Mouse (Mus musculus) gastrocnemius, adult 2 months (tissue): ENCODE data around the gene Amigo1. TPM values are rescaled to one million over a fixed set of nuclear protein-coding genes. Genes with fewer than 3 reads are reported as not detected.
A peak's percentile ranks its signal among the peaks of the same experiment; 100 is the strongest.

Source experiments
- DNase-seq: peaks from one replicate; pipeline ENCODE4 v3.0.0; 2022
- H3K27ac ChIP-seq: fragments of 200-600 bp; 2 replicates; pipeline ENCODE4 v1.8.1; 2022; ENCODE audit warnings: mild to moderate bottlenecking
- H3K4me3 ChIP-seq: fragments of 200-600 bp; 2 replicates; pipeline ENCODE4 v1.8.1; 2022; ENCODE audit warnings: mild to moderate bottlenecking, moderate library complexity
- CTCF ChIP-seq: fragments of 200-600 bp; IDR thresholded peaks from 2 replicates; pipeline ENCODE4 v1.8.1; 2022; ENCODE audit warnings: antibody characterized with exemption, mild to moderate bottlenecking, moderate library complexity
- intact Hi-C: fragments of 180-260 bp; cut with DNase I; formaldehyde crosslinking; loops from one replicate; pipeline ENCODE4 v1.15.1; 2025
- long read RNA-seq, 2 experiments: library from polyadenylated mRNA; stranded (forward); transcript quantifications; one replicate each; pipeline ENCODE4 v2.0.0; 2021
- total RNA-seq, 2 experiments: library from RNA; stranded (reverse); gene quantifications; 2 replicates each; pipeline ENCODE4 v1.2.3; 2021

The Amigo1 gene
- total RNA-seq, result 10 to 100 TPM; 21.6 to 28.3 TPM
- long read RNA-seq, experiment 1, full-length matches to known transcripts, result 23 of 43 reads
- long read RNA-seq, experiment 1, partial matches to known transcripts, result 0 of 43 reads
- long read RNA-seq, experiment 1, other reads (novel, unspliced or antisense), result 20 of 43 reads
- long read RNA-seq, experiment 2, full-length matches to known transcripts, result 23 of 55 reads
- long read RNA-seq, experiment 2, partial matches to known transcripts, result 1 of 55 reads
- long read RNA-seq, experiment 2, other reads (novel, unspliced or antisense), result 31 of 55 reads

GRCm38 (mm10) chr3:108186098-108187047 is at the start of gene Amigo1:
Gene Amigo1 (plus strand): TSS chr3:108186335.
- peak; percentile 80 for DNase-seq
- H3K27ac ChIP-seq, result peak within 1 kb of the TSS; percentile 89
- no peak for TF ChIP-seq CTCF
- peak within 1 kb of the TSS; percentile 77 for H3K4me3 ChIP-seq
- intact Hi-C loops, result no loop called here

DNA sequence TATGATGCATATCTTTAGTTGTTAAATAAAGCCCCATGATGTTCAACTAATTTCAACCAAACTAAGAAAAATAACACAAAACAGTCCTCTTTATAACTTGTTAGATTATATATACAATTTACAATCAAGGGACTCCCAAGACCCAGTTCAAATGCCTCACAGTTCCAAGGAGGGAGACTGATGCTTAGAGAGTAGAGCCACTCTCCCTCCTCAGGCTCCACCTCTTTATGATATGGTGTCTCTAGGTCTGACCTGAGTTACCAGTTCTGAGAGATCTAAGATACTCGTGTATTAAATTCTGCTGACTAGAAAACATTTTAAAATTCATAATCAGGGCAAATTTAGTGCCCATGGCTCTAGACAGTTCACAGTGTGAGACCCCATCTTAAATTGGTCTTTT is 47.0 kb upstream of the Amigo1 start:
- intact Hi-C loops, result no loop called here
- no peak overlapping the region for H3K27ac ChIP-seq
- H3K4me3 ChIP-seq, result no peak overlapping the region
- TF ChIP-seq CTCF, result no peak
- no peak for DNase-seq

DNA sequence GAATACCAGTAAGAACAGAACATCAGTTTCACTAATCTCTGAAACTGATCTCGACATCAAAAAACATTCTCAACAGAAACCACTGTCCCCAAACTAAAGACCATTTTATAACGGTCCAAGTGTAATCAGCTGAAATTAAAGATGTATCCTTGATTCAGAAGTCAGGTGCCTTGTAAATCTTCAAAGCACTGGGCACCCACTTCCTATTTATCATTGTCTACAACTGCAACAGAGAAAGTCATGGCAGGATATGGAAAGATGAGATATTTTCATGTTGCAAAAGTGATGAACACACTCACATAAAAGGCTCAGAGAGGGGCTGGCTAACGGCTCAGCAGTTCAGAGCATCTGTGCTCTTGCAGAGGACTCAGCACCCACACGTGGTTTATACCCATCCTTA is 45.3 kb upstream of the Amigo1 start:
- intact Hi-C loops, result loop anchor here (10.0 kb wide), 1 partner anchor 446 kb away; the partner anchor contains the start of gene Ahcyl1
- no peak for TF ChIP-seq CTCF

DNA sequence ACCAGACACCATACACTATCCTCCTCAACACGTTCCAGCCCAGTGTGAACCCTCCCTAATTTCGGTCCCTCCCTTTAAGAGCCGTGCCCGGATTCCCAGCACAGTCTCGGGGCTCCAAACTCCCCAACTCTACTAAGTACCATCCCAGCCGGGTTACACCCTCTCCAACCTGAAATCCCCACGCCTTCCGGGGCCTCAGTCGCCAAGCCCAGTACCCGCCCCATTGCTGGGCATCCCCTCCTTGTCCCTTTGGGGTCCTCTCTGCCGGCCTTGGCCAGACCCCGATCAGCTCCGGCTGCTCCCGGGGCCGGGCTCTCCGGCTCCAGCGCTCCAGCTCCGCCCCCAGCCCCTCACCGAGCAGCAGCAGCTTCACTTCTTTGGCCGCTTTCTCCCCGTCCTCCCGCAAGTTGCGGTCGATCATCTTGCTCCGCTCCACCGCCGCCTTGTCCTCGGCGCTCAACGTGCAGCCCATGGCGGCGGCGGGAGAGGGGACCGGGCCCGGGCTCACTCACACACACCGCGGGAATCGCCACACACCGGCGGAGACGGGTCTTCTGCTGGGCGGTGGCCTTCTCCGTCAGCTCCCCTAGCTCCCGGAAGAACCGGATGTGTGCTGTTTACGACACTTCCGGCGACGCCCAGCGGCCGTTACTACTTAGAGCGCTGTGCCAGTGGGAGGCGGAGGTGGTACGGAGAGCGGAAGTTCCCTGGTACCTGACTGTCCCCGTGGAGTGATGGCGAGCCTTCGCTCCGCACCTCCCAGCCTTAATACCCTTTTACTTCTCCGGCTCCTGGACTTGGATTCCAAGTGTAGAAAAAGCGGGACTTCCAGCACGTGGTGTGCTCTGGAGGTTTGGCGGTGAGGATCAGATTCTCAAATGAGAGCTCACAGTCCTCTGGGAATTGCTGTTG is 40.3 kb upstream of the Amigo1 start, which contains the start of gene Gnai3:
Gnai3 (minus strand) TSS at position 613 of the 912 bp plus-strand sequence.
- DNase-seq, result peak; percentile 93
- peak within 1 kb of the TSS; percentile 86 for H3K4me3 ChIP-seq
- intact Hi-C loops, result loop anchor here (5.0 to 10.0 kb wide), 4 partner anchors 193 to 451 kb away; partner anchors contain the start of genes Ahcyl1 and Gstm7

More for the DNA sequence above, 45.3 kb upstream of the Amigo1 start:
- Histone ChIP-seq H3K27ac (no peak overlapping the region), H3K4me3 (no peak overlapping the region)
- no peak for DNase-seq

DNA sequence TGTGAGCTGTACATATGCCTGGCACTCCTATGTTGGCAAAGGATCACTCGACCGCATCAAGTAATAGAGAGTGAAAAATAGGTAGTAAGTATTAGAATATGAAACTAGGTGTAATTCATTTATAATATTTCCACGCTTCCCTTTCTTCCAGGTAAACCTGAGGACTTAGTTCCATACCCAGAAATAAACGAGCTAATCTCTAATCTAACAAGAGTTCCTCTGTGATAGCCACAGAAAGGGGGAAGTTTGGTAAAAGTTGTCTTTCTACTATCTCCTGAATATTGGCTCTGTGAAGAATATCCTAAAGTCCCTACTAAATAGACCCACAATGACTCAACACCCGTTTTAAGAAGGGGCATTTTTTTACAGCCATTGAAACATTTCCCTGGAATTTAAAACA is 39.5 kb upstream of the Amigo1 start:
- no peak for TF ChIP-seq CTCF
- intact Hi-C loops, result loop anchor here (1.0 to 10.0 kb wide), 5 partner anchors 76 to 452 kb away; partner anchors contain the start of genes Ahcyl1 and Gstm7
- no peak for DNase-seq
- H3K27ac ChIP-seq, result peak overlapping the region; percentile 96
- peak overlapping the region; percentile 86 for H3K4me3 ChIP-seq

More for the DNA sequence above, 40.3 kb upstream of the Amigo1 start, which contains the start of gene Gnai3:
- H3K27ac ChIP-seq, result peak within 1 kb of the TSS; percentile 96
- peak; percentile 15; the same call in 1 of the 2 replicates for TF ChIP-seq CTCF

- Histone ChIP-seq H3K27ac (peak overlapping the region; percentile 64), H3K4me3 (peak overlapping the region; percentile 51)
- DNase-seq, result peak; percentile 90
- intact Hi-C loops, result loop anchor here (1.0 to 10.0 kb wide), 5 partner anchors 77 to 453 kb away; partner anchors contain the start of genes Ahcyl1 and Gstm7
- TF ChIP-seq CTCF, result peak; percentile 89
These were observed 38.5 kb upstream of the Amigo1 start for GRCm38 (mm10) chr3:108147386-108148235.

- no peak for TF ChIP-seq CTCF
- intact Hi-C loops, result no loop called here
- DNase-seq, result no peak
These were observed 33.8 kb upstream of the Amigo1 start for GRCm38 (mm10) chr3:108152290-108152689.

GRCm38 (mm10) chr3:108154656-108155055 is 31.5 kb upstream of the Amigo1 start, which contains the start of gene Gpr61:
Gene Gpr61 (minus strand): TSS chr3:108154882.
- no peak for DNase-seq
- no peak within 1 kb of the TSS for H3K27ac ChIP-seq
- intact Hi-C loops, result no loop called here
- H3K4me3 ChIP-seq, result no peak within 1 kb of the TSS
- TF ChIP-seq CTCF, result no peak

More at GRCm38 (mm10) chr3:108152290-108152689, 33.8 kb upstream of the Amigo1 start:
- Histone ChIP-seq H3K4me3 (no peak overlapping the region), H3K27ac (no peak overlapping the region)

- peak overlapping the region; percentile 32; the same call in 1 of the 2 replicates for H3K4me3 ChIP-seq
- intact Hi-C loops, result no loop called here
- DNase-seq, result peak; percentile 70
- H3K27ac ChIP-seq, result peak overlapping the region; percentile 87
- TF ChIP-seq CTCF, result no peak
These were observed 27.6 kb upstream of the Amigo1 start for GRCm38 (mm10) chr3:108158383-108159037.

GRCm38 (mm10) chr3:108164091-108164490 is 22.0 kb upstream of the Amigo1 start:
- no peak for DNase-seq
- H3K4me3 ChIP-seq, result no peak overlapping the region
- H3K27ac ChIP-seq, result no peak overlapping the region
- TF ChIP-seq CTCF, result no peak
- intact Hi-C loops, result loop anchor here (2.0 to 10.0 kb wide), 2 partner anchors 91 to 225 kb away; partner anchors contain the start of gene Psma5
